Mouse (Mus musculus) lung, adult 2 months (tissue): ENCODE results near the gene Chic2.

Source experiments
- CTCF ChIP-seq: fragments of 200-500 bp; IDR thresholded peaks from 2 replicates; pipeline ENCODE4 v1.5.1; 2011; ENCODE audit warnings: mild to moderate bottlenecking, low read length, control low read depth; ENCODE audit not compliant: insufficient read depth
- POLR2A ChIP-seq: fragments of 200-500 bp; IDR thresholded peaks from 2 replicates; pipeline ENCODE4 v1.6.1; 2011; ENCODE audit warnings: low read depth, mild to moderate bottlenecking, control low read depth, low read length, borderline replicate concordance; ENCODE audit errors: extremely low read depth

DNA sequence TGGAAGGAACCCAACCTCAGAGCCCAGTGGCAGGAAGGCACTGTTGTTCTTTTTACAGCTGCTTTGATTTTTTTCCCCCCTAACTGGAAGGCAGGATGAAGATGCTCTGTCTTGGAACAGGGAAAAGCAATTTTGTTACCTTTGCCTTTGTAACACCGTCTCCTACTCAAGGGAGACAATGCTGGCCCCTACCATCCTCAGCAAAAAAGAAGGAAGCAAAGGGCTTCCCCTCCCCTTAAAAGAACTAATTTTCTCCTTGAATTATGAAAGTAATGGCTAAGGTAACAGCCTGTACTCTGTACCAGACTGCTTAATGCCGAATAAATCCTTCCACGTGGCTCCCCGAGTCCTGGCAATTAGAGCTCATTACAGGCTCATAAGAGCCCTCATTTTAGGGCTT is 28.0 kb upstream of the Chic2 start:
- TF ChIP-seq POLR2A = no peak
- TF ChIP-seq CTCF = no peak
